Mouse (Mus musculus): ENCODE measurements around the gene Serf2.

DNA sequence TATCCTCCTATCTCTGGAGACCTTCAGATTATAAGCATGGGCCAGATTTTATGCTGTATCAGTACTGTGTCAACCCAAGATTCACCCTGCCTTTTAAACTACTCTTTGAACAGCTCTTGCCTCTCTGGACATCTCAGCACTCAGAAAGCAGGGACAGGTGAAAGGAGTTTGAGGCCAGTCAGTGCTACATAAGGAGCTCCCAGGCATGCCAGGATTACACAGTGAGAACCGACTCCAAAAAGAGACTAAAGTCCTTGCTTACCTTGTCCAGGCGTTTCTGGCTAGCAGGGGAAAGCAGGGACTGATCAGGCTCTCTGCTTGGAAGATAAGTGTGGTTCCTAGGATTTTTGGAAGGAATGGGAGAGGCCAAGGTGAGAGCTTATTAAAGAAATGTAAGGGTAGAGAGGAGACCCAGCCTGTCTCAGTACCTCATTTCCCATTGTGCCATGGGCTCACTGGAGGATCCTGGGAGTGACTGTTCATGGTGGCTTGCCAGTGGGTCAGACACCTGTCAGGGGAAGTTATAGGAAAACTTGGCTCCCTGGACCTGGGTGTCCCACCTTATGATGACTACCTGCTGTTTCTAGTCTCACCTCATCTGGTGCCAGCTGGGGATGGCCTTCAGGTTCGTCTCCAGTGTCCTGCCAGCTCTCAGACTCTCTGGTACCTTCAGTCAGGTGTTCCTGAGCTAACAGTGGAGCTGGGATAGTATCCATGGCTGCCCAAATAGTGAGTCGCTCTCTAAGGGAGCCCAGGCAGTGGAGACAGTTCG, 8.0 kb upstream of the Serf2 start:
- no peak for TF ChIP-seq MYOG (IDR thresholded peaks at IDR 0.05; ENCODE audit: control insufficient read depth in 1 of 3, insufficient read depth in 1 of 3, insufficient read length in 2 of 3, low read depth in 2 of 3)
- TF ChIP-seq POLR2A (IDR thresholded peaks at IDR 0.05; ENCODE audit: insufficient read length, low read depth) = no peak
- no peak for TF ChIP-seq TCF12 (IDR thresholded peaks at IDR 0.05; ENCODE audit: insufficient read depth, poor library complexity, severe bottlenecking)
- no peak for TF ChIP-seq REST (IDR thresholded peaks at IDR 0.05; ENCODE audit: insufficient read depth, insufficient read length)

All from myocyte (in vitro differentiated cells).